Mouse (Mus musculus) splenic B cell, adult 2 months (primary cell): ENCODE data around the gene Shisa4.
"Not testable (repeated sequence)": the region's sequence is repeated elsewhere in the genome, so short reads cannot be mapped to it uniquely, and the experiment has no call there.

Experiments
- DNase-seq: peaks from one replicate; pipeline ENCODE4 v3.0.0-alpha.2; 2011; ENCODE audit warnings: low read depth, low spot score
- H3K27me3 ChIP-seq: 2 replicates; pipeline ENCODE4 v1.6.1; 2012; ENCODE audit warnings: mild to moderate bottlenecking, low read length, moderate library complexity, mixed read lengths; ENCODE audit not compliant: control insufficient read depth, poor library complexity, insufficient read depth, severe bottlenecking
- H3K36me3 ChIP-seq: 2 replicates; pipeline ENCODE4 v1.6.1; 2012; ENCODE audit warnings: mild to moderate bottlenecking, low read length, moderate library complexity, mixed read lengths; ENCODE audit not compliant: control insufficient read depth, poor library complexity, insufficient read depth, severe bottlenecking

The Shisa4 gene

GRCm38 (mm10) chr1:135374868-135375581, at the start of gene Shisa4:
Shisa4 (minus strand) TSS chr1:135375237.
- DNase-seq = no peak
- no peaks in the 10 kb centered on the region for H3K36me3 ChIP-seq

GRCm38 (mm10) chr1:135422772-135423171, 47.7 kb upstream of the Shisa4 start:
- Histone ChIP-seq H3K27me3 (no peaks in the 10 kb centered on the region), H3K36me3 (peaks cover 4% of the 10 kb centered on the region; the same call in 1 of the 2 replicates)
- no peak for DNase-seq

More at GRCm38 (mm10) chr1:135374868-135375581, at the start of gene Shisa4:
- no peaks in the 10 kb centered on the region for H3K27me3 ChIP-seq

- H3K36me3 ChIP-seq = peaks cover 16% of the 10 kb centered on the region
Measured at GRCm38 (mm10) chr1:135413996-135414395, 39.0 kb upstream of the Shisa4 start.

GRCm38 (mm10) chr1:135412130-135412529, 37.1 kb upstream of the Shisa4 start:
- Histone ChIP-seq H3K27me3 (no peaks in the 10 kb centered on the region), H3K36me3 (peaks cover 9% of the 10 kb centered on the region)
- DNase-seq = no peak

More at GRCm38 (mm10) chr1:135413996-135414395, 39.0 kb upstream of the Shisa4 start:
- DNase-seq = no peak
- no peaks in the 10 kb centered on the region for H3K27me3 ChIP-seq

- H3K36me3 ChIP-seq = peaks cover 9% of the 10 kb centered on the region
- no peaks in the 10 kb centered on the region for H3K27me3 ChIP-seq
- DNase-seq = no peak
Measured at GRCm38 (mm10) chr1:135410967-135411366, 35.9 kb upstream of the Shisa4 start.

- H3K27me3 ChIP-seq = no peaks in the 10 kb centered on the region
- DNase-seq = no peak
- peaks cover 13% of the 10 kb centered on the region for H3K36me3 ChIP-seq
Measured at GRCm38 (mm10) chr1:135408973-135409372, 33.9 kb upstream of the Shisa4 start.

- H3K27me3 ChIP-seq = no peaks in the 10 kb centered on the region
- DNase-seq = no peak
Measured at GRCm38 (mm10) chr1:135405356-135405755, 30.3 kb upstream of the Shisa4 start.

GRCm38 (mm10) chr1:135401452-135402110, 26.5 kb upstream of the Shisa4 start:
- no peaks in the 10 kb centered on the region for H3K27me3 ChIP-seq
- peak; percentile 12 for DNase-seq
- H3K36me3 ChIP-seq = peaks cover 15% of the 10 kb centered on the region

More at GRCm38 (mm10) chr1:135405356-135405755, 30.3 kb upstream of the Shisa4 start:
- H3K36me3 ChIP-seq = peaks cover 13% of the 10 kb centered on the region

GRCm38 (mm10) chr1:135399466-135399865, 24.4 kb upstream of the Shisa4 start:
- Histone ChIP-seq H3K27me3 (no peaks in the 10 kb centered on the region), H3K36me3 (peaks cover 10% of the 10 kb centered on the region)
- DNase-seq = peak; percentile 50

GRCm38 (mm10) chr1:135385161-135385560, 10.1 kb upstream of the Shisa4 start:
- Histone ChIP-seq H3K27me3 (no peaks in the 10 kb centered on the region), H3K36me3 (peaks cover 18% of the 10 kb centered on the region)
- DNase-seq = no peak

- no peaks in the 10 kb centered on the region for H3K27me3 ChIP-seq
- DNase-seq = no peak
- peaks cover 15% of the 10 kb centered on the region for H3K36me3 ChIP-seq
Measured at GRCm38 (mm10) chr1:135384171-135384570, 9.1 kb upstream of the Shisa4 start.

GRCm38 (mm10) chr1:135381560-135381959, 6.5 kb upstream of the Shisa4 start:
- not testable (repeated sequence) for H3K27me3 ChIP-seq, H3K36me3 ChIP-seq, DNase-seq

- DNase-seq = no peak
- no peaks in the 10 kb centered on the region for H3K27me3 ChIP-seq
- no peaks in the 10 kb centered on the region; the same call in 1 of the 2 replicates for H3K36me3 ChIP-seq
Measured at GRCm38 (mm10) chr1:135380071-135380991, 5.3 kb upstream of the Shisa4 start.

GRCm38 (mm10) chr1:135379048-135379447, 4.0 kb upstream of the Shisa4 start:
- no peaks in the 10 kb centered on the region for H3K27me3 ChIP-seq
- no peaks in the 10 kb centered on the region; the same call in 1 of the 2 replicates for H3K36me3 ChIP-seq
- no peak for DNase-seq
